Comparison of ENCODE assay signal across 8 mouse cellular contexts in genomic region chr15:7810556-7811252, GRCm38 (mm10). TPM values are rescaled to one million over a fixed set of nuclear protein-coding genes. Genes with fewer than 3 reads are reported as not detected.
DNase-seq lines count a peak whose midpoint lies in the region; ATAC-seq lines count a peak whose summit lies in the region.

Gene Gdnf (plus strand): TSS chr15:7810846.

- no peak for ATAC-seq in liver, embryonic 12.5 days

- no peak within 1 kb of the TSS for H3K9ac ChIP-seq in liver, embryonic 12.5 days

- peak within 1 kb of the TSS; percentile 64 for H3K4me2 ChIP-seq in liver, embryonic 12.5 days

- 1% methylated on average over 68 of the region's 73 CpGs for WGBS in liver, embryonic 12.5 days (ENCODE audit: insufficient replicate concordance)

- H3K27me3 ChIP-seq in liver, embryonic 12.5 days (replicated peaks), result peaks cover 97% of the 10 kb centered on the region

- peak within 1 kb of the TSS; percentile 41 for H3K4me3 ChIP-seq in liver, embryonic 12.5 days

- H3K36me3 ChIP-seq in liver, embryonic 12.5 days, result no peaks in the 10 kb centered on the region

- H3K27ac ChIP-seq in liver, embryonic 12.5 days, result no peak within 1 kb of the TSS

- H3K9me3 ChIP-seq in liver, embryonic 12.5 days (replicated peaks), result no peaks in the 10 kb centered on the region

- intact Hi-C loops in heart, postnatal 10 days (cut with DNase I), result loop anchor here (5.0 kb wide), 2 partner anchors 238 to 333 kb away; no protein-coding TSS in a partner anchor

- H3K4me1 ChIP-seq in liver, embryonic 12.5 days, result no peaks in the 10 kb centered on the region

- peak; percentile 37 for DNase-seq in adrenal gland, postnatal 10 days
- no peak for DNase-seq in adrenal gland, adult 8-10 months
- peak; percentile 9 for DNase-seq in right cerebral cortex, adult 18-20 months
- DNase-seq in right cerebral cortex, postnatal 36 days (ENCODE audit: low spot score in 2 of 2), result no peak
- DNase-seq in heart, postnatal 10 days, result peak; percentile 33 to 41
- peak; percentile 43 for DNase-seq in retina, embryonic 14.5 days (ENCODE audit: low spot score)
- no peak for DNase-seq in layer of hippocampus, adult 8-10 months (ENCODE audit: low spot score in 2 of 2)

RNA-seq across cellular contexts. Expression of gene Gdnf, which starts in this region (rescaled TPM):
- total RNA-seq in adrenal gland, postnatal 10 days (2021), result under 1 TPM; 0.06 to 0.21 TPM
- total RNA-seq in adrenal gland, adult 8-10 months (2022), result under 1 TPM; 0.12 to 0.75 (median 0.46) TPM
- 1 to 10 TPM in 1 of 2 experiments, under 1 TPM in 1; 0.81 to 1.1 TPM for total RNA-seq in heart, postnatal 10 days (2021)
- 0.04 TPM in 1 of 2 replicates, not detected in the other for polyA plus RNA-seq in liver, embryonic 12.5 days (2016; fragmentation: Nextera tagmentation; extraction: Ambion mirVana)
- total RNA-seq in layer of hippocampus, adult 8-10 months (2022), result under 1 TPM in 3 of 4 experiments, not detected in 1; 0.16 to 0.20 (median 0.16) TPM

Comparison
In these comparisons a context has a peak if more than half of its experiments do, and no peak if none do; other contexts are left out.
1. DNase-seq: peak in right cerebral cortex, adult 18-20 months (single experiment), heart, postnatal 10 days (2 of 2) and retina, embryonic 14.5 days (single experiment); none in adrenal gland, adult 8-10 months (single experiment), right cerebral cortex, postnatal 36 days (0 of 2) and layer of hippocampus, adult 8-10 months (0 of 2).
2. Peak in DNase-seq in adrenal gland, postnatal 10 days; RNA of the gene not detected or under 1 TPM.